In genomic region chr4:99715783-99716416, GRCm38 (mm10) we compare ENCODE assay signal across 8 mouse cellular contexts. TPM values are rescaled to one million over a fixed set of nuclear protein-coding genes. Genes with fewer than 3 reads are reported as not detected.
A peak's percentile ranks its signal among the peaks of the same experiment; 100 is the strongest.
DNase-seq lines count a peak whose midpoint lies in the region; ATAC-seq lines count a peak whose summit lies in the region.

No protein-coding gene starts in this region.

- H3K9me3 ChIP-seq in heart, embryonic 15.5 days (replicated peaks): no peaks in the 10 kb centered on the region
- H3K9me3 ChIP-seq in hindbrain, embryonic 12.5 days (replicated peaks): no peaks in the 10 kb centered on the region
- H3K9me3 ChIP-seq in midbrain, embryonic 10.5 days (replicated peaks): no peaks in the 10 kb centered on the region

- ATAC-seq in heart, embryonic 15.5 days (replicated peaks; ENCODE audit: insufficient number of reproducible peaks, insufficient read depth, low FRiP score, low read depth): no peak; the same call in 1 of the 2 replicates
- peak; percentile 74 for ATAC-seq in hindbrain, embryonic 12.5 days (ENCODE audit: low FRiP score)

- DNase-seq in heart, adult 9 months (ENCODE audit: low spot score in 2 of 2): no peak
- peak; percentile 8 for DNase-seq in adipocyte (ENCODE audit: low spot score)
- DNase-seq in midbrain, embryonic 10.5 days (ENCODE audit: low spot score): no peak
- DNase-seq in cerebellum, adult 11 months: no peak
- no peak for DNase-seq in kidney, adult 11 months
- DNase-seq in retina, postnatal 1 day: no peak

- peak overlapping the region; percentile 78 for H3K9ac ChIP-seq in heart, embryonic 15.5 days
- peak overlapping the region; percentile 86 for H3K9ac ChIP-seq in hindbrain, embryonic 12.5 days

- peak overlapping the region; percentile 56 for H3K27ac ChIP-seq in heart, embryonic 15.5 days
- H3K27ac ChIP-seq in hindbrain, embryonic 12.5 days: peak overlapping the region; percentile 71
- H3K27ac ChIP-seq in midbrain, embryonic 10.5 days (replicated peaks): peak overlapping the region; percentile 93

- WGBS in heart, embryonic 15.5 days: 22% methylated on average over 25 of the region's 25 CpGs
- WGBS in hindbrain, embryonic 12.5 days: 28% methylated on average over 25 of the region's 25 CpGs
- WGBS in midbrain, embryonic 10.5 days: 29% methylated on average over 25 of the region's 25 CpGs

- H3K36me3 ChIP-seq in heart, embryonic 15.5 days: peaks cover 6% of the 10 kb centered on the region
- H3K36me3 ChIP-seq in hindbrain, embryonic 12.5 days: no peaks in the 10 kb centered on the region
- H3K36me3 ChIP-seq in midbrain, embryonic 10.5 days: peaks cover 14% of the 10 kb centered on the region; the same call in 1 of the 2 replicates

- peak overlapping the region; percentile 72 for H3K4me3 ChIP-seq in heart, embryonic 15.5 days
- H3K4me3 ChIP-seq in hindbrain, embryonic 12.5 days: peak overlapping the region; percentile 68
- H3K4me3 ChIP-seq in midbrain, embryonic 10.5 days: peak overlapping the region; percentile 68

- H3K4me1 ChIP-seq in heart, embryonic 15.5 days (replicated peaks): 0 out of 2 replicates have a peak, but pooled peaks cover 6% of the 10 kb centered on the region
- no peaks in the 10 kb centered on the region for H3K4me1 ChIP-seq in hindbrain, embryonic 12.5 days
- peaks cover 14% of the 10 kb centered on the region for H3K4me1 ChIP-seq in midbrain, embryonic 10.5 days

- peak overlapping the region; percentile 77 for H3K4me2 ChIP-seq in heart, embryonic 15.5 days
- peak overlapping the region; percentile 74 for H3K4me2 ChIP-seq in hindbrain, embryonic 12.5 days (replicated peaks)

- no peaks in the 10 kb centered on the region for H3K27me3 ChIP-seq in heart, embryonic 15.5 days
- no peaks in the 10 kb centered on the region for H3K27me3 ChIP-seq in hindbrain, embryonic 12.5 days
- peaks cover 10% of the 10 kb centered on the region; the same call in 1 of the 2 replicates for H3K27me3 ChIP-seq in midbrain, embryonic 10.5 days (ENCODE audit: low read depth, poor library complexity, severe bottlenecking)

RNA-seq across cellular contexts. Expression of gene Alg6, which starts 0.4 kb away (rescaled TPM):
- 9.1 and 11.3 TPM in 2 replicates for polyA plus RNA-seq in heart, embryonic 15.5 days (2015; fragmentation: Nextera tagmentation; extraction: Ambion mirVana)
- 14.0 and 14.3 TPM in 2 replicates for polyA plus RNA-seq in hindbrain, embryonic 12.5 days (2016; fragmentation: Nextera tagmentation; extraction: Ambion mirVana)
- 19.7 and 20.4 TPM in 2 replicates for polyA plus RNA-seq in midbrain, embryonic 10.5 days (2016; fragmentation: Nextera tagmentation; extraction: Ambion mirVana)

RNA-seq across cellular contexts. Expression of gene Foxd3, which starts 59.8 kb away (rescaled TPM):
- polyA plus RNA-seq in heart, embryonic 15.5 days (2015; fragmentation: Nextera tagmentation; extraction: Ambion mirVana): 0.20 TPM in 1 of 2 replicates, not detected in the other
- 4.4 and 5.1 TPM in 2 replicates for polyA plus RNA-seq in hindbrain, embryonic 12.5 days (2016; fragmentation: Nextera tagmentation; extraction: Ambion mirVana)
- polyA plus RNA-seq in midbrain, embryonic 10.5 days (2016; fragmentation: Nextera tagmentation; extraction: Ambion mirVana): 0.05 and 0.23 TPM in 2 replicates
